Mouse (Mus musculus) spleen, adult 18-20 months (tissue): ENCODE data around the gene Tas2r126.
"Not testable (repeated sequence)": the region's sequence is repeated elsewhere in the genome, so short reads cannot be mapped to it uniquely, and the experiment has no call there.

Experiments
- DNase-seq, 2 experiments: peaks; one replicate each; pipeline ENCODE4 v3.0.0; 2022; ENCODE audit warnings: mixed read lengths in 2 of 2

Gene Tas2r126

GRCm38 (mm10) chr6:42434446-42434845 is at the start of gene Tas2r126:
Gene Tas2r126 (plus strand): TSS chr6:42434535.
- DNase-seq = no peak

- DNase-seq = no peak
These were observed 48.7 kb upstream of the Tas2r126 start for GRCm38 (mm10) chr6:42385635-42386034.

DNA sequence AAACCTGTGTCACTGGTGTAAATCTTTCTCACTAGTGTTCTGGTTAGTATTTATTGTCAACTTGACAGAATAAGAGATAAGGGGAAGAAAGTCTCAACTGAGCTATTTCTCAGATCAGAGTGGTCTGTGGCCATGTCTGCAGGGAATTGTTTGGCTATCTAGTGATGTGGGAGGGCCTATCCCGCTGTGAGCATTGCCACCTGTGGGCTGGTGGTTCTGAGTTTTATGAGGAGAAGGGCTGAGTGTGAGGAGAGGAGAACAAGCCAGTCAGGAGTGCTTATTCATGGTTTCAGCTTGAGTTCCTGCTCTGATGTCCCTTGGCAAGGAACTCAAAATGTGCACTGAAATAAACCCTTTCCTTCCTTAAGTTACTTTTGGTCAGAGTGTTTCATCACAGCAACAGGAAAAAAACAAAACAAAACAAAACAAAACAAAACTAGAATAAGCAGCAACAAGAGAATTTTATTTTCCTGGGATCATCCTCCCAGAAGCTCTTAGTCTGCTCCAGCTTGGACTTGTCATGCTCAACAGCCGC is 42.5 kb upstream of the Tas2r126 start:
- DNase-seq = no peak

- peak; percentile 30 to 38 for DNase-seq
These were observed 38.1 kb upstream of the Tas2r126 start for GRCm38 (mm10) chr6:42395960-42396809.

DNA sequence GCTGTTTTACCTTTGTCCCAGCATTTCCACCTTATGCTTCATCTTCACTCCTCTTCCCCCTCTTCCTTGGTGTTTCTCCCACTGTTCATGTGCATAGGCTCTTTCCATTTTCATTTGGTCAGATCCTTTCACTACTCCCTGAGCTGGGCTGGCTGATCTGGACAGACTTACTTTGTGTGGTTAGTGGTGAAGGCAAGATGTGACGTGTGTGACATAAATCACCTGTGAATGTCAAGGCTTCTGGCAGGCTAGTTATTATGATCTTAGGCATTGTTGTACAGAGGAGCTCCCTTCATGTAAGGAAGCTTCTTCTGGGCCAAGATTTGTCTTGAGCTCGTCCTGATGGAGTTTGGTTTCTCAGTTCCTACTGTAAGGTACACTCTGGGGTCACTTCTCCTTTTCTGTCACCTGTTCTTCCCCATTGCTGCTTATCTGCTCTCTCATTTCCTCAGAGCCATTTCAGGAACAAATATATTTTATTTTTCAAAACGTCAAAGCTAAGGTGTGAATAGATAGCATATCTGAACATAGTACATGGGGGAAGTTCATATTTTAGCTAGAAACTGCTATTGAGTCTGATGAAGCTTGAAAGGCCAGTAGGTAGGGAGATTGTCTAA is 37.2 kb upstream of the Tas2r126 start:
- DNase-seq = no peak

- DNase-seq = no peak
These were observed 36.0 kb upstream of the Tas2r126 start for GRCm38 (mm10) chr6:42398285-42398684.

DNA sequence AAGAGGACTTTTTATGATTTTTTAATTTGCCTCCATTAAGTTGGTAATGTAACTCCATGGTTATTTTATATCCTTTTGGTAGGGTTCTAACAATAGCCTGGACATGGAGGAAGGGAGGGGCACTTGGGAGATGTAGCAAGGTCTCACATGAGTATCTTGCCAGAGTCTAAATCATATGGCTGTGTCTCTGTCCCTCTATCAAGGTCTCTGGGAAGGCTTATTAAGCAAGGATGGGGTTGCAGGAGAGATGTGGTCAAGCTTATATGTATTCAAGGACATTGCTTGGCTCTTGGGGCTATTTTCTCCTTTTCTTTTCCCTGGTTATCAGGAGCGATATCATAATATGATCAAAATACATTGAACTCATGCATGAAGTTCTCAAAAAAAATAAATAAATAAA is 35.3 kb upstream of the Tas2r126 start:
- DNase-seq = no peak

DNA sequence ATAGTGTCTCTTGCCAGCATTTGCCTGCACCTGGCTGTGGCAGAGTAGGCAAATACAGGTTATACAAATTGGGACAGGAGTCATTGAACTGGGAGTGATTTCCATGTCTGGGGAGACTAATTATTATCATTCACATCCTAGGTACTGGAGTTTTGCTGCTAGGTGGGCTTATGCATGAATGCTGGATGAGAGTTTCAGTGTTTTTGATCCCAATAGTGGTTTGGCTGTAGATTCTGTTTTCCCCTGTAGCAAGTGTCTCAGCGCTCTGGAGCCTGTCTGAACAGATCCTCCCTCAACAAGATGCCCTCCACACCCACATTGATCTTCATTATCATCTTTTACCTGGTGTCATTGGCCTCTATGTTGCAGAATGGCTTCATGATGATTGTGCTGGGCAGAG is 34.4 kb upstream of the Tas2r126 start, which contains the start of gene Tas2r143:
Tas2r143 (plus strand) TSS at position 301 of the 400 bp plus-strand sequence.
- no peak for DNase-seq

DNA sequence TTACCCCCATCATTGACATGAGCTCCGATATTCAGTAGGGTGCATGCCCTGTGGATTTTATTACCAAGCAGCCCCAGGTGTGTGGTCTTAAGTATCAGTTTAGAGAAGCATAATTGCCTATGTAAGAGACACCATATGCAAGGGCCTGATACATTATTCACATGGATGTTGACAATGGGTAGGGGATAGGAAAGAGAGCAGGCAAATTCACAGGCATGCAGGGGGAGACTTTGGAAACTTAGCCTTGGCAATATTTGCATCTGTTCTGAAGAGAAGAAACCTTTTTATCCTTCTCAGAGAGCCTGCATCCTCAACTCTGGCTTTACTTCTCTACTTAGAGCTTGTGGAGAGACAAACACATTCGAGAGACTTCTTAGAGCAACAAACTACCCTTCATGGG is 29.2 kb upstream of the Tas2r126 start, which contains the start of gene Tas2r135:
Tas2r135 (plus strand) TSS at position 301 of the 400 bp plus-strand sequence.
- no peak for DNase-seq

- no peak for DNase-seq
These were observed 14.9 kb upstream of the Tas2r126 start for GRCm38 (mm10) chr6:42419443-42419842.

DNA sequence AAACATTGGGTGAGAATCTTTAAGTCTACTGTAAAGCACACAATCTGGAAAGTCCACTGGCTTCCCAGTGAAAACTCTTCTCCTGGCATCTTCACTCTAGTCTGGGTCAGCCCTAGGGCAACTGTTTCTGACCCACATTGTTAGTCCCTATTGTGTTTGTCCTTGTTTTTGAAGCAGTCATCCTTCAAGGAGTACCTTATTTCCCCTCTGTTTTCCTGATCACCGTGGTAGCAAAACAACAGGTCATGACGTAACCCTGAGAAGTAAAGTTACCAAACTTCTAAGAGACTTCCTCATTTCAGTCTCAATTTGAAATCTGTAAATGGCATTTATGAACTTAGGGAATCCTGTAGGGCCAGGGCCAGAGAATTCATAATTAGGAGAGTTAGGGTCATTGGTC is 12.9 kb upstream of the Tas2r126 start:
- DNase-seq = no peak

- DNase-seq = no peak
These were observed 9.9 kb upstream of the Tas2r126 start for GRCm38 (mm10) chr6:42424472-42424871.

DNA sequence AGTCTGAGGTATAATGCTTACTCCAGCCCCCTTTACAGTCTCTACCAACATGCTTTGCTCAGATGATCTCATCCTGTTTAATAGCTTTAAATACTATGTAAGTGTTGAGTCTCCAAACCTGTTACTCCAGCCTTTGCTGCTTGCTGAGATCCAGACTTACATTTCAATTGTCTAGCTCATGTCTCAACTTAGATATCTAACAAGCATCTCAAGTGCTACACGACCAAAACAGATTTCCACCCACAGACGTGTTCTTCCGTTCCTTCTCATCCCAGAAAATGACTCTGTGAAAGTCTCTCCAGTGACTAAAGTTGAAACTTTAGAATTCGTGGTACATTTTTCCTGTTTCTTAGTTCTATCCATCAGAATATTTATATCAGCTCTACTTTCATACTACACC is 8.0 kb upstream of the Tas2r126 start:
- DNase-seq = no peak

DNA sequence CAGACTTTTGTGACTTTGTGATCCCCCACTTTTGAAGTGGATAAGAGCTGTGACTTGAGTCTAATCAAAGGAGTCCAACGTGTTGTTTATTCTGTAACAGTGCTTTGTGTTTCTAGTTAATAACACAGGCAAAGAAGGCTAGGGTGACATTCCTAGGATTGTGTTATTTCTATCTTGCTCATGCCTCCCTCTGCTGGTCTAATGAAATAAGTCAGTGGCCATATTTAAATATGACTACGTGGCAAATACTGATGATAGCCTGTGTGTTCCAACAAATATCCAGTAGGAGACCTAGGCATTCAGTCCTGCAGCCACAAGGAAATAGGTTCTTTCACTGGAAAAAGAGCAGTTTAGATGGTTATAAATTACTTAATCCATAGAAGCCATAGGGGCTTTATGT is 781 bp upstream of the Tas2r126 start:
- no peak for DNase-seq

DNA sequence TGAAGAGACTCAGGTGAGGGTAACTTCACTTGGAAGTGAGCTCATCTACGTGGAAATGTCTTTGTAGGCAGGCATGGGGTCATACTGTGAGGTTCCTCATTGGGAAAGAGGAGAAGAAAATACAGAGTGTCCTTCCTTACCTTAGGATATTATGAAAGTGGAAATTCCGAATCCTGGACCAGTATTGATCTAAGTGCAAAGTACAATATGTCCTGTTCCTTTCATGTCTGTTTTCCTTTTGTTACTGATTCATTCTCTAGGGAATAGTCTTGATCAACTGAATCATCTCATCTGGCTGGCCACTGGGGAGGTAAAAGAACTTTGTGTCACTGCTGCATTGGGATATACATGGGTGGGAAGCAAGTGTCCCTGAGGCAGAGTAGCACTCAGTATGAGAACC is 1.2 kb downstream of the Tas2r126 start:
- no peak for DNase-seq

DNA sequence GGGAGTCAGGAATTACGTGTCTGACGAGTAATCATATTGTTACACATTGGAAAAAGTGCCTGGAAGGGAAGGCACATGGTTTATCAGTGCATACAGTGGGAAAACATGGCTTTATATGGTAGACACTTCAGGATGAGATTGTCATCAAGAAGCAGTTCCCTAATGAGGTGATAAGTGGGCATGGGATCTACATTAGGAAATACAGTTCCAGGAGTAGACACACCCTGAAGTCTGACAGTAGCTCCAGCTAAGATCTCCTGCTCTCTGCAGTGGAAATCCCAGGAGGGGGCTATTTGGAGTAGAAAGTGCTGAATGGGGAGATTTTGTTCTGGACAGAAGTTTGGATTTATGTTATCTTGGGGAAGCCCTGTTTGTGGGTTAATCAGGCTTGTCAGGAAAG is 7.1 kb downstream of the Tas2r126 start:
- DNase-seq = no peak

- no peak for DNase-seq
These were observed 10.2 kb downstream of the Tas2r126 start for GRCm38 (mm10) chr6:42444491-42444890.

- no peak for DNase-seq
These were observed 13.0 kb downstream of the Tas2r126 start for GRCm38 (mm10) chr6:42447381-42447780.

DNA sequence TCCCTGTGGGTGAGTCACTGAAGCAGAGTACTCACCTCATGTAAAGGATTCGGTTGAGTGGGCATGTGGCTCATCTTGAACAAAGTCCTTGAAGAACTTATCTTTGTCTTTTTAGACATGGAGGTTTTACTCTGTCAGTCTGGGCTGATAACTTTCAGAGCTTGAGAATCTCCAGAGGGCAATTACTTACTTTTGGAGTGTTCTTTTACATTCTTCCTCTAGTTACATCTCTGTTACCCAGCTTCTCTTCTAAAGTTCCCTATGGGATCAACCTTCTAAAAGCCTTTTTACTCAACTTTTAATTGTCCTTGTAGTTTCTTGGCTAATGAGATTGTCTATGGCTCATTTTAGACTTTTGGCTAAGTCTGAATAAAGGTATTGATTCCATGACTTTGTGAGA is 30.8 kb downstream of the Tas2r126 start, which contains the start of gene Olfr458:
Olfr458 (minus strand) TSS at position 101 of the 400 bp plus-strand sequence.
- DNase-seq = no peak

- no peak for DNase-seq
These were observed 36.2 kb downstream of the Tas2r126 start for GRCm38 (mm10) chr6:42470542-42470941.

DNA sequence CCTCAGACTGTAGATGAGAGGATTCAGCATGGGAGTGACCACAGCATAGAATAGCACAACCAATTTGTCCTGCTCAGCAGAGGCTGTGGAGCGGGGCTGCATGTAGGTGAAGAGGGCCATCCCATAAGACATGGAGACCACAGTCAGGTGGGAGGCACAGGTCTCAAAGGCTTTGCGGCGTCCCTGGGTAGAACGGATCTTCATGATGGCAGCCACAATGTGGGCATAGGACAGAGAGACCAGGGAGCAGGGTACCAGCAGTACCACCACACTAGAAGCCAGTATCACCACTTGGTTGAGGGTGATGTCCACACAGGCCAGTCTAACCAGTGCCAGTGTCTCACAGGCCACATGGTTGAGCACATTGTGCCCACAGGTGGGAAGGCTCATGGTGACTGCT is 37.0 kb downstream of the Tas2r126 start:
- not testable (repeated sequence) for DNase-seq

DNA sequence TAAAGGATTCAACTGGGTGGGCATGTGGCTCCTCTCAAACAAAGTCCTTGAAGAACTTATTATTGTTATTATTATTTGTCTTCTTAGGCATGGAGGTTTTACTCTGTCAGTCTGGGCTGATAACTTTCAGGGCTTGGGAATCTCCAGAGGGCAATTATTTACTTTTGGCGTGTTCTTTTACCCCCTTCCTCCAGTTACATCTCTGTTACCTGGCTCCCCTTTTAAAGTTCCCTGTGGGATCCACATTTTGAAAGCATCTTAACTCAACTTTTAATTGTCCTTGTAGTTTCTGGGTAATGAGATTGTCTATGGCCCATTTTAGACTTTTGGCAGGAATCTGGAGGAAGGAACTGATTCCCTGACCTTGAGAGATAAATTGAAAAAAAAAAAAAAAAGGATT is 41.9 kb downstream of the Tas2r126 start, which contains the start of gene Olfr457:
Olfr457 (minus strand) TSS at position 101 of the 400 bp plus-strand sequence.
- no peak for DNase-seq

DNA sequence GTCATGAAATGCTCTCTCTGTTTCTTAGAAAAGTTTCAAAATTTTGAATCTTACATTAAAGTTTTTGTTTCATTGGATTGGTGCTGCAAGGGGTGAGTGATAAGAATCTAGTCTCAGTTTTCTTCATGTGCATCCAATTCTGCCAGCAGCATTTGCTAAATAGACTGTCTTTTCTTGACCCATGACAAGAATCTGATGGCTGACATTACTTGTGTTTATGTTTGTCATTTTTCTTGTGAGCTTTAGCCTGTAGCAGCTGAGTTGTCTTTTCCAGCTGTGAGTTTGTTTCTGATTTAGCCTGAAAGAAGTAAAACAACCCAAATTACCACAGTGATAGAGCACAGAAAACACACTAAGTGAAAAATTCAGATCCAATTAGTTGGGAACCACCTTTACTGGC is 50.3 kb downstream of the Tas2r126 start:
- DNase-seq = no peak
